Mouse (Mus musculus) stomach, postnatal 0 days (tissue): Measurements from ENCODE around the gene Mphosph6. TPM values are rescaled to one million over a fixed set of nuclear protein-coding genes. Genes with fewer than 3 reads are reported as not detected.

Experiments used
- ATAC-seq: fragments of 200-750 bp; cut with Nextera tagmentation; 2 replicates; pipeline ENCODE4 v1.8.0; 2017; ENCODE audit not compliant: low FRiP score, low TSS enrichment
- DNase-seq: peaks from one replicate; pipeline ENCODE4 v3.0.0-alpha.2; 2016; ENCODE audit warnings: low spot score
- H3K27ac ChIP-seq: fragments of 300-500 bp; sonication (generic); replicated peaks from 2 replicates; pipeline ENCODE4 v1.5.1; 2014; ENCODE audit warnings: mild to moderate bottlenecking, control low read depth
- H3K27me3 ChIP-seq: fragments of 300-500 bp; sonication (generic); 2 replicates; pipeline ENCODE4 v1.6.1; 2014; ENCODE audit warnings: low read length; ENCODE audit not compliant: control insufficient read depth, insufficient read depth
- H3K36me3 ChIP-seq: fragments of 300-500 bp; sonication (generic); 2 replicates; pipeline ENCODE4 v1.6.1; 2014; ENCODE audit warnings: low read length, mixed read lengths; ENCODE audit not compliant: control insufficient read depth, insufficient read depth
- H3K4me1 ChIP-seq: fragments of 300-500 bp; sonication (generic); replicated peaks from 2 replicates; pipeline ENCODE4 v1.6.1; 2014; ENCODE audit warnings: antibody characterized with exemption; ENCODE audit not compliant: control insufficient read depth, insufficient read depth
- H3K4me2 ChIP-seq: fragments of 300-500 bp; sonication (generic); replicated peaks from 2 replicates; pipeline ENCODE4 v1.6.1; 2014; ENCODE audit warnings: low read depth, mild to moderate bottlenecking, control low read depth, moderate library complexity
- H3K4me3 ChIP-seq: fragments of 300-500 bp; sonication (generic); 2 replicates; pipeline ENCODE4 v1.5.1; 2014; ENCODE audit warnings: low read depth, low read length, control low read depth
- H3K9ac ChIP-seq: fragments of 300-500 bp; sonication (generic); 2 replicates; pipeline ENCODE4 v1.6.1; 2014; ENCODE audit warnings: mild to moderate bottlenecking, low read length, control low read depth, mixed read lengths
- H3K9me3 ChIP-seq: fragments of 300-500 bp; sonication (generic); 2 replicates; pipeline ENCODE4 v1.6.1; 2016; ENCODE audit warnings: low read length; ENCODE audit not compliant: control insufficient read depth
- CTCF ChIP-seq: IDR thresholded peaks from 2 replicates; pipeline ENCODE4 v1.5.1; 2016; ENCODE audit warnings: antibody characterized with exemption, low read depth, mild to moderate bottlenecking, moderate library complexity
- EP300 ChIP-seq: optimal IDR thresholded peaks from 2 replicates; pipeline ENCODE3; 2016; ENCODE audit warnings: antibody characterized with exemption
- WGBS: fragments of 180-500 bp; shearing (Covaris S2); extraction: QIAGEN DNeasy Blood & Tissue Kit; methylation state at CpG from one replicate; pipeline ENCODE4 v1.1.7; 2014; 5-methylcytosine and 5-hydroxymethylcytosine counted together
- polyA plus RNA-seq: library from polyadenylated mRNA; unstranded; fragments of >200 nt; fragmentation: Nextera tagmentation; extraction: Ambion mirVana; gene quantifications from 2 replicates; pipeline ENCODE4 v1.2.1, GENCODE M21; 2015

Gene Mphosph6
- polyA plus RNA-seq, 1 experiment from 2014 or later: 34.6 TPM

DNA sequence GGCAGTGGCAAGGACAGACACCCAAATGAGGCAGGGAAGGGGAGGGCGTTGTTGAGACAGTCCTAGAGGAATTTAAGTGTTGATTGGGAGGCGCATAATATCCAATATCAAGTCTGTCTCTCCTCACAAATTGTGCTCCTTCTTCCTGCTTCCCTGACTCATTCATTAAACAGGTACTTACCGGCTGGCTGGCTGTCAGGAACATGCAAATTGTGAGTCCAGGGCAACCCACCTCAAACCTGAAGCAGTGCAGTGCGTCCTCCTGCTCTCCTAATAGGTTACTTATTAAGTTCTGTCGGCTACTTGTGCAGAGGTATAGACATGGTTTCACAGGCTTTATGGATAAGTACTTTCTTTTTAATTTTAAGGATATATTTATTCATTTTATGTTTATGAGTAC, 3.7 kb upstream of the Mphosph6 start:
- 39% methylated on average over 5 of the region's 5 CpGs for WGBS
- peak overlapping the region; percentile 63; the same call in 1 of the 2 replicates for H3K27ac ChIP-seq
- peak; percentile 67 for DNase-seq

DNA sequence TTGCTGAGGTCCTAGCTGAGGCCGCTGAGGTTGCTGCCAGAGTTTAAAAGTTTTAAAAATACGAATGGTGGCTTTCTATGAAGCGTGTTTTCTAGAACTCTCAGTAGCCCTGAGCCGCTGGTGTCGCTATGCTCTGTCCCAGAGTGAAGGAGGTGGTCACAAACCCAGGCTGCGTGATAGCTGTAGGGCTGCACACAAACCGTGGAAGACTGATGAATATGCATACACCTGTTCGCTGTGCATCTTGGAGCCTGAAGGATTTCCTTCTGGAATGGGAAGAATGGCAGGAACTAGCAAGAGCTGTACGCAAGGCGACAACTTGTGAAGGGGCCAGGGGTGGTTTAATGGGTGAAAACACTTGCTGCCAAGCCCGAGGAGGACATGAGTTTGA, 551 bp upstream of the Mphosph6 start:
- H3K4me3 ChIP-seq: peak overlapping the region; percentile 81
- peaks cover 4% of the 10 kb centered on the region; the same call in 1 of the 2 replicates for H3K36me3 ChIP-seq
- DNase-seq: no peak
- WGBS: 3% methylated on average over 11 of the region's 11 CpGs
- H3K4me2 ChIP-seq: peak overlapping the region; percentile 70
- H3K27ac ChIP-seq: peak overlapping the region; percentile 89
- H3K4me1 ChIP-seq: no peaks in the 10 kb centered on the region
- no peaks in the 10 kb centered on the region for H3K27me3 ChIP-seq
- TF ChIP-seq EP300: no peak
- TF ChIP-seq CTCF: no peak
- ATAC-seq: peak; percentile 56
- H3K9me3 ChIP-seq: no peaks in the 10 kb centered on the region
- H3K9ac ChIP-seq: peak overlapping the region; percentile 92

More for the DNA sequence above, 3.7 kb upstream of the Mphosph6 start:
- no peak overlapping the region for H3K4me3 ChIP-seq
- H3K4me1 ChIP-seq: no peaks in the 10 kb centered on the region
- no peak overlapping the region for H3K4me2 ChIP-seq
- TF ChIP-seq CTCF (no peak), EP300 (no peak)
- H3K36me3 ChIP-seq: no peaks in the 10 kb centered on the region
- peak; percentile 67 for ATAC-seq
- no peak overlapping the region for H3K9ac ChIP-seq
- H3K27me3 ChIP-seq: no peaks in the 10 kb centered on the region
- H3K9me3 ChIP-seq: no peaks in the 10 kb centered on the region

GRCm38 (mm10) chr8:117798066-117798465, 3.7 kb downstream of the Mphosph6 start:
- ATAC-seq (no peak), DNase-seq (no peak)
- Histone ChIP-seq H3K27me3 (no peaks in the 10 kb centered on the region), H3K27ac (no peak overlapping the region), H3K4me3 (no peak overlapping the region), H3K9ac (no peak overlapping the region), H3K4me1 (no peaks in the 10 kb centered on the region), H3K9me3 (no peaks in the 10 kb centered on the region), H3K4me2 (no peak overlapping the region), H3K36me3 (peaks cover 7% of the 10 kb centered on the region; the same call in 1 of the 2 replicates)
- TF ChIP-seq EP300: no peak
- no peak for TF ChIP-seq CTCF
- WGBS: 94% methylated on average over 2 of the region's 2 CpGs

- H3K36me3 ChIP-seq: peaks cover 7% of the 10 kb centered on the region; the same call in 1 of the 2 replicates
These were observed 5.3 kb downstream of the Mphosph6 start for GRCm38 (mm10) chr8:117796464-117796863.

DNA sequence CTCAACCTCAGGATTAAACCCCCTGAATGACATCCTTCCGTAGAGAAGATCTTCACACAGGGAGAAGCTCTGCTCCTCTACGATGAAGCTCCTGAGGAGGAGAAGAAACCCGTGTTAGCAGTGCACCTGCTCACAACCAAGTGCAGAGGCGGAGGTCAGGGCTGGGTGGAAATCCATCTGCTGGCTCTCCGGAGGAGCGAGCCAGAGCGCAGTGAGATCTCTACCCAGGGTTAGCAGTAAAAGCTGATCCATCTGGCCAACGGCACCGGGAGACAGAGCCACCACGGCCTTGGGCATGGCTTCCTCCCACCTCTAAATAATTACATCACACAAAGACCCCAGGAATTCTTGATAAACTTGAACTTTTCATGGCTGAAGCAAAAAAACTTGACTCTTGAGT, 7.2 kb downstream of the Mphosph6 start:
- no peak for DNase-seq
- ATAC-seq: no peak
- Histone ChIP-seq H3K9me3 (no peaks in the 10 kb centered on the region), H3K4me2 (no peak overlapping the region), H3K9ac (no peak overlapping the region), H3K27me3 (no peaks in the 10 kb centered on the region), H3K36me3 (peaks cover 10% of the 10 kb centered on the region; the same call in 1 of the 2 replicates), H3K27ac (no peak overlapping the region), H3K4me1 (no peaks in the 10 kb centered on the region), H3K4me3 (no peak overlapping the region)
- TF ChIP-seq EP300 (no peak), CTCF (no peak)
- 93% methylated on average over 10 of the region's 10 CpGs for WGBS

More at GRCm38 (mm10) chr8:117796464-117796863, 5.3 kb downstream of the Mphosph6 start:
- Histone ChIP-seq H3K27ac (no peak overlapping the region), H3K4me3 (no peak overlapping the region), H3K27me3 (no peaks in the 10 kb centered on the region), H3K4me1 (no peaks in the 10 kb centered on the region), H3K4me2 (no peak overlapping the region), H3K9ac (no peak overlapping the region), H3K9me3 (no peaks in the 10 kb centered on the region)
- no peak for DNase-seq
- TF ChIP-seq CTCF (no peak), EP300 (no peak)
- no peak for ATAC-seq
- WGBS: 81% methylated on average over 15 of the region's 15 CpGs

GRCm38 (mm10) chr8:117792616-117793144, 9.1 kb downstream of the Mphosph6 start:
- 81% methylated on average over 19 of the region's 19 CpGs for WGBS
- Histone ChIP-seq H3K4me3 (no peak overlapping the region), H3K9me3 (no peaks in the 10 kb centered on the region), H3K27me3 (no peaks in the 10 kb centered on the region), H3K4me1 (no peaks in the 10 kb centered on the region), H3K4me2 (no peak overlapping the region), H3K27ac (no peak overlapping the region), H3K9ac (no peak overlapping the region), H3K36me3 (peaks cover 7% of the 10 kb centered on the region; the same call in 1 of the 2 replicates)
- ATAC-seq (no peak), DNase-seq (no peak)
- TF ChIP-seq CTCF (no peak), EP300 (no peak)
